Mouse (Mus musculus) ES-Bruce4 (cell line): ENCODE data around the gene Bdkrb2.

Experiments
- CTCF ChIP-seq: IDR thresholded peaks from one replicate; pipeline ENCODE4 v1.8.1; 2011; ENCODE audit warnings: low read depth, low read length
- EP300 ChIP-seq: IDR thresholded peaks from 2 replicates; pipeline ENCODE4 v1.6.1; 2011; ENCODE audit warnings: low read depth, low read length; ENCODE audit not compliant: insufficient read depth
- POLR2A ChIP-seq: IDR thresholded peaks from one replicate; pipeline ENCODE4 v1.8.1; 2011; ENCODE audit warnings: low read length; ENCODE audit not compliant: insufficient read depth

- TF ChIP-seq CTCF (no peak), EP300 (no peak), POLR2A (no peak)
Measured at GRCm38 (mm10) chr12:105613559-105613958, 50.5 kb downstream of the Bdkrb2 start.
